Mouse (Mus musculus): ENCODE data around the gene Cngb1.

Cngb1 gene

DNA sequence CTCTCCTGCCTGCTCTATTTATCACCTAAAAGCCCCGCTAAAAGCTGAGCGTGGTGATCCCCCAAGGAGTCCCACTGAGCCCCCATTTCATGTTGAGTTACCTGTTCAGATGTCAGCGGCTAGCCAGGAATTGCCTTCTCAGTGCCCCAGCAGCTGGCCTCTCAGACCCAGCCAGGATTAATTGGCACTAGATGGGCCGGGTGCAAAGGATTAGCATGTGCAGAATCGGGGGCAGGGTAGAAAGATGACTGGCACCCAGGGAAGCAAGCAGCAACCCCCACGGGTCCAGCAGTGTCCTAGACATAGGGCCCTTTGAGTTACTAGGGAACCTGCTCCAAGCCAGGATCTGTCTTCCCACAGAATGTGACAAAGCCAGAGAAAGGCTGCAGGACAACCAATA is at the start of gene Cngb1:
Gene Cngb1 (minus strand): TSS at position 155 of the 400 bp plus-strand sequence.
- in situ Hi-C loops (cut with MboI; ENCODE audit: unreplicated experiment in 2 of 2) = loop anchor here (5.0 to 10.0 kb wide), 2 partner anchors 54 to 362 kb away; no protein-coding TSS in a partner anchor

DNA sequence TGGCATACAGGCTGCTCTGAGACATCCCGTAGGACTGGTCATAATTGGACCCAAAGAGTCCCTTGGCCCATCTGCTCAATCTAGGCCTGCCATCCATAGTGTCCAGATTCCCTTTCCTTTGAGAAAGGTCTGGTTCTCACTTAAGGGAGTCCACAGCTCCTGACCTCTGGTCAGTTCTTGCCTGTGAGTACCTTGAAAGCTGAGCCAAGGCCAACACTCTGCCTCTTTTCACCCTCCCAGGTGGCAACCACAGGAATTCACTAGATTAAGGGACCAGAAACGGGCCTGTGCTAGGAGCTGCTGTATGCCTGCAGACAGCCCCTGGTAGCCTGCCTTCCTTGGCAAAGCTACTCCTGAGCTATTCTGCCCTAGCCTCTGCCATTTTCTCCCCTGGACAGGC is 48.2 kb upstream of the Cngb1 start:
- in situ Hi-C loops (cut with MboI; ENCODE audit: unreplicated experiment in 2 of 2) = loop anchor here in 1 of 2 experiments (10.0 kb wide), 1 partner anchor 340 kb away; no protein-coding TSS in a partner anchor

DNA sequence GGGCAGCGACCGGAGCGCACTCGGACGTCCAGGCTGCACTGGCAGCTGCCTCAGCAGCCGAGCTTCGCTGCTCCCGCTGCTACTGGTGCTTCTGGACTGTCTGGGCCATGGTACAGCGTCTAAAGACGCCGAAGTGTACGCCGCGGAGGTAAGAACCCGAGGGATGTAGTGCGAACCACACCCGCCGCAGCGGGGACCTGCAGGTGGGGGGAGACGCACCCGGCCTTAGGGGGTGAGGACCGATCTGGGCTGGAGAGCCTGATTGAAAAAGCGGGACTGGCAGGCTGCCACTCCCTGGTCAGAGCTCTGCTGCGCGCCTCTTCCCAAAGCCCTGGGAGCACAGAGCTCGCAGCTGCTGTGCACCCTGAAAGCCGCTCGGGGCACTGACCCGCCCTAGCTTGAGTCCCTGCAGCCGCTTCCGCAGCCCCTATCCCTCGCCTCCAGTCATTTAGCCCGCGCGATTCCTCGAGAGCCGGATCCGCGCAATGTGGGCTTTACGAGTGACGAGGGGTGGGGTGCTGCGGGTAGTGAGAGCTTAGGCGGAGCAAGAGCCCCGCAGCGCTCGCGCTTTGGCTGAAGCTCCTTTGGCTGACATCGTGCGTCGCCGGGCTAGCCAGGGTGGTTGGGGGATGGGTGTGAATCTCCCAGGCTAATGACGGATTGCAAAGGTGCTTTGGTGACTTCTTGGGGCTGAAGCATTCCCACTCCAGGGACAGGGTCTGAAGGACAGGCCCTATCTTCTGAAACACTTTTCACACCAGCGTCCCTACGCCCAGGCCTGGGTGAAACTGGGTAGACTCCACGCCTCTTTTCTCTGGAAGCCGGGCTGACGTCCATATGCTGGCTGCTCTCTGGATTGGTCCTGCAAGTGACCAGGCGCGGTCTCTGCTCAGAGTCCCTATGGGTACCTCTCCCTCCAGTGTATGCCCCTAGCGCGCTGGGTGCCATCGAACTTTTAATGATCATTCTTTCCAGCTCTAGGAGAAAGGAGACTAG is 46.8 kb upstream of the Cngb1 start:
- in situ Hi-C loops (cut with MboI; ENCODE audit: unreplicated experiment in 2 of 2) = loop anchor here in 1 of 2 experiments (10.0 kb wide), 1 partner anchor 342 kb away; no protein-coding TSS in a partner anchor

DNA sequence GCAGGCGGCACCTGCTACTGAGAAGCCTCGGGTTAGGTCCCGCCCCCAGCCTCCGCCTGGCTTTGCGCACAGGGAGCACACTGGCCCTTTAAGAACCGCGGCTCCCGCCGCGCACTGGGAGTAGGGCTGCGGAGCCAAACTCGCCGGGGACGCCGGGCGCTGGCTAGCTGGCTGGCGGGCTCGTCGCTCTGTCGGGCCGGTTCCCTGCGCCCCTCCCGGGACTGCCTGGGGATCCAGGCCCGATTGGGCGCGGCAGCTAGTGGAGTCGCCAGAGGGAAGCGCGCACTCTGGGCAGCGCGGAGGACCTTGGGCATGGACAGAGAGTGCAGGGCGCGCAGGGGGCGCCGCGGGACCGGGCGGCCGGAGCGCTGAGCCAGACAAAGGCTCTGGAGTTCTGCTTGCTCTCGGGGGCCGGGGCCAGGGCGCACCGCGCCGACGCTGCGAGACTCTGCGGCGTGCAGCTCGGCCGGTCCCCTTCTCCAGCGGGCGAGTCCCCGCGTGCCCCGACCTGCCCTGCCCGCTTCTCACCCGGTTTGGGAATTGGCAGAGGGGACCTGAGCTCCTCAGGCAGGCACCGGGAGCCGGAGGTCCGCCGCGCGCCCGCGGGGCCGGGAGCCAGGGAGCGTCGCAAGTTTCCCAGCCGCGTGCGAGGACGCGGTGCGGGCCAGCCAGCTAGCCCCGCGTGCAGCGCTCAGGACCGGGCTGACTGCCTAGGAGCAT is 45.9 kb upstream of the Cngb1 start, which contains the start of gene Mmp15:
Gene Mmp15 (plus strand): TSS at position 118 of the 720 bp plus-strand sequence.
- in situ Hi-C loops (cut with MboI; ENCODE audit: unreplicated experiment in 2 of 2) = loop anchor here in 1 of 2 experiments (10.0 kb wide), 1 partner anchor 342 kb away; no protein-coding TSS in a partner anchor

DNA sequence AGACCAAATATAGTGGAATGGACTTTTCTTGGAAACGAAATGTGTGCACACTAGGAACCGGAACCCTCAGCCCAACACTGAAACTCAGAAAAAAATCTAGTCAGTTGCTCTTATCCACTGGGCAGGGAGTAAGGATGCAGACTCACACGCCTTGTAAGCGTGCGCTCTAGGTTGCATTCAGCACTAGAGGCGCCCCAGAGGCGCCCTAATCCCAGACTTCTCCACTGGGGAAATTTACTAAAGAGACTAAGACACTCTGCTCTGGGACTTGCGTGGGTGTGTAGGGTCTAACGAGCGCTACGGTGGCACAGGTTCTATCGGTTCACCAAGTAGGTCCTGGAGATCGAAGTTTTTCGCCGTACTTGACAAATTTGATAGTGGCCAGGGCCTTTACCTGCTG is 45.1 kb upstream of the Cngb1 start:
- in situ Hi-C loops (cut with MboI; ENCODE audit: unreplicated experiment in 2 of 2) = loop anchor here in 1 of 2 experiments (10.0 kb wide), 1 partner anchor 343 kb away; no protein-coding TSS in a partner anchor

DNA sequence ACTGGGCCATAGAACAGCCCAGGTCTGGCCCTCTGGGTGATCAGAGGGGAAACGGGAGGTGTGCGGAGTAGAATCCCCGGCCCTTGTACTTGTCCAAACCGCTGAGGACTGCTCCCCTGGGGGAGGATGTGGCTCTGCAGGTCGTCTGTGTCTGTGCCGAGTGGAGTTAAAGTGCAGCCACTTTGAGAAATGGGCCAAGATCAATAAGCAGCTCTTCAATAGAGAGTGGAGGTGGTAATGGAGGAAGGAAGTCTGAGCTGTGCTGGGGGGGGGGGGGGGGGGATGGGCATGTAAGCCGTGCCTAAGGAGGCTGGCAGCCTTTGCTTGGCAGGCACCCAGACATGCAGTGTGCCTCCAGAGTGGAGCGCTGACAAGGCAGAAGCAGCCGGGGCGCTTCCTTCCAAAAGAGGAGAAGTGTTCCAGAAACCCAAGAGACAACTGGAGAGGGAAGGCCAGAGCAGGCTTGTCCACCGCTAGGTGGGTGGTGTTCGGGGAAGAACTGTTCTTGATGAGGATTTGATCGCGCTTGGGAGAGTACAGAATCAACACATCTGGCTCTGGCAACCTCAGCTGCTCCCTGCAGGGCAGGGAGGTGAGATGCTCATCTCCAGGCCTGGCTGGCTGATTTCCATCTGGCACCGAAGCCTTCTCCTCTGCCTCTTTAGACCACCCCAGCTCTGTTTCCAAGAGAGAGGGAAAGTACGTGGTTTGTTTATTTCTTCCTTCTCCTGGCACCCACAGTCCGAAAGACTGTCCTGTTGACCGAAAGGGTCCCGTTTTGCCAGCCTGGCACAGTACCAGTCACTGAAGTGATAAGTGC is 42.6 kb upstream of the Cngb1 start:
- in situ Hi-C loops (cut with MboI; ENCODE audit: unreplicated experiment in 2 of 2) = loop anchor here (25.0 kb wide), 2 partner anchors 463 to 488 kb away; partner anchors contain the start of genes Cnot1 (in 1 of the 2) and Sap18b (in 1 of the 2)

DNA sequence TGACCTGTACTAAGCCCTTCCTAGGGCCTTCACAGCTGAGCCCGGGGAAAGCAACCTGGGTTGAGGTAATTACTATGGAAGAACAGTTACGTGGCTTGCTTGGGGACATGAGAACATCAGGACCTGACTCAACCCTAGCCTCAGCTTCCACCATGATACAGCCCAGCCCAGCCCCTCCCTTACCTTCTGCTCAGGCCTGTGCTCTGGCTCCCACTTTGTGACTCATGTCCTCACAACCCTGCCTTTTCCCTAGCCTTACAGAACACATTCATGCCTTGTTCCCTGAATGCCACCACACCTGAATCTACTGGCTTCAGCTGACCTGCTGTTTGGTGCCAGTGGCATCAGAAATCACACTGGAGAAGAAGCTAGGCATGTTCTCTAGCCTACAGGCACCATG is 42.0 kb upstream of the Cngb1 start:
- in situ Hi-C loops (cut with MboI; ENCODE audit: unreplicated experiment in 2 of 2) = loop anchor here (25.0 kb wide), 2 partner anchors 464 to 489 kb away; partner anchors contain the start of genes Cnot1 (in 1 of the 2) and Sap18b (in 1 of the 2)

DNA sequence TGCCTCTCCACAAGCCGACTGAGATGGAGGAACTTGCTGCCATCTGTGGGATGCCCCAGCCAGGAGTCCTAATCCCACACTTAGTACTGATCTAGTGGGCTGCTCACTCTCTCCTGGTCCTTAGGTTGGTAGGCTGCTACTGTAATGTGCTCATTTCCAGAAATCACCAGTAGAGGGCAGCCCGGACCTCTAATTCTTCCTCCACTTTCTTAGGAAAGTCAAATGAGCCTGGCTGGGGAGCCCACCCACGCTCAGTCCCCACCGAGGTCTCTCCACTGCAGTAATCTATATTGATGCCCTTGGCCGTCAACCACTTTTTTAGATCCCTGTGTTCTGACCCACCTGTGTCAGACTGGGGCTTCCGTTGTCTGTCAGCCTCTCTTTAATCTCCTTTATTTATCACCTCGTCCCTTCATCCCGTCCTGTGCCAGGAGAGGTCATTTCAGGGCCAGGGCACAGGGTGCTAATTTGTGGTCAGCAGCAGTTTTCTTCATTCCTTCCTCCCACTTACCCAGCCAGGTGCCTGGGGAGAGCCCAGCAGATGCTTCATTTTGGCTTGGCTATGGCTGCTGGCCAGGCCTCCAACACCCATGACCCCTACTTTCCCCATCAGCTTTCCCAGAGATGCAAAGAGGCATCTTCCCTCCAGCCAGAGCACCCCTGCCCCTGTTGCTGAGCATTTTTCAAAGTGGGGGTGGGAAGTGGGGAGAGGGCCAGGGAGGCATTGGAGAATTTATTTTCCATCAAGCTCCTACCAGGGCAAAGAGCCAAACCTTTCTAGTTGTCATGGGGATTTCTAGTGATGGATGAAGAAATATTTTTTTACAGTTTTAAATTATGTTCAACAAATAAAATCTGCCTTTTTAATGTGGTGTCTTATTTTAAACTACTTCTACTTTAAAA is 40.5 kb upstream of the Cngb1 start:
- in situ Hi-C loops (cut with MboI; ENCODE audit: unreplicated experiment in 2 of 2) = loop anchor here (25.0 kb wide), 2 partner anchors 465 to 490 kb away; partner anchors contain the start of genes Cnot1 (in 1 of the 2) and Sap18b (in 1 of the 2)

DNA sequence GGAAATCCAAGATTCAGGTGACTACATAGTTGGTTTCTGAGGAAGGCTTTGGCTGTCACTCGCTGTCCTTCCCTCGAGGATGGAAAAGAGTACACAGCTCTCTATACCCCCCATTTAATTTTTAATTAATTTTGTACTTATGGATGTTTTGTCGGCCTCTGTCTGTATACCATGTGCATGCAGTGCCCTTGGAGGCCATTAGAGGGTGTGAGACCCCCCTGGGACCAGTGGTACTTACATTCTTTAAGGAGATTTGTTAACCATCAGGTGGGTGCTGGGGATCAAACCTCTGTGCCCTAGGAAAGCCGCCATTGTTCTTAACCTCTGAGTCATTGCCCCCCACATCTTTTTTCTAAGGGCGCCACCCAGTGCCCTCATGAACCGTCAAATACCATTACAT is 38.3 kb upstream of the Cngb1 start:
- in situ Hi-C loops (cut with MboI; ENCODE audit: unreplicated experiment in 2 of 2) = loop anchor here (5.0 to 25.0 kb wide), 3 partner anchors 353 to 493 kb away; partner anchors contain the start of genes Cnot1 (in 1 of the 2) and Sap18b (in 1 of the 2)

DNA sequence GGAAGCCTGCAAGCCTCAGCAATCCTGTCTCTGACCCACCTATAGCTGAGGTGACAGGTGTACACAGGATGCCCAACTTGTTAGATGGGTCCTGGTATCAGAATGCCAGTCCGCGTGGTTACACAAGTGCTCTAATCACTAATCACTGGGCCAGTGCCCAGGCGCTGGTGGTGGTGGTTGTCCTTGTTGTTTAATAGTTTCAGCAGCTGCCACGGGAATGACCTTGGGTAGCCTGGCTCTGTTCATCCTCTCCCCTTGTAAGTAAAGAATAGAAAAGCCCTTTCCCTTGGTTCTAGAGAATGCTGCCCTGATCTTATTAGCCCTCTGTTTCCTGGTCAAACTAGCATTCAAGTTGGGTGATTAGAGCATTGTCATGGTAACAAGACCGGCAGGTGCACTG is 35.3 kb upstream of the Cngb1 start:
- in situ Hi-C loops (cut with MboI; ENCODE audit: unreplicated experiment in 2 of 2) = loop anchor here (5.0 to 25.0 kb wide), 3 partner anchors 356 to 496 kb away; partner anchors contain the start of genes Cnot1 (in 1 of the 2) and Sap18b (in 1 of the 2)

DNA sequence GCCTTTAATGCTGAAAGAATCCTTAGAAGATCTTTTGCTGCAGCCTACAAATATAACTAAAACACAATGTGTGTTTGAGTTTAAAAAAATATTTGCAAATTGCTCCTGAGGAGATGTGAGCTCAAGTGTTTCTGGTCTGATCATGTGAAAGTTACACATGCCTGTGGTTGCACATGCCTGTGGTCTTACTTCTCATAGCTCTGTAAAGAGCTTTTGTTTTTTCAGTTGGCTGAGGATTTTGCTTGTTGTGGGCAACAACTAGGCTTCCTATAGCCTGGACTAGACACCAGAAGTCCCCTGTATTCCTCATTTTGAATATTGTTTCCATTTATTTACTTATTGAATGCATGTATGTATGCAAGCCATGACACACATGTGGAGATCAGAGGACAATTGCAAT is 30.0 kb upstream of the Cngb1 start:
- in situ Hi-C loops (cut with MboI; ENCODE audit: unreplicated experiment in 2 of 2) = loop anchor here (5.0 to 25.0 kb wide), 4 partner anchors 96 to 548 kb away; partner anchors contain the start of genes Cfap20 (in 1 of the 2), Cnot1 (in 1 of the 2), Got2 (in 1 of the 2) and Sap18b (in 1 of the 2)

DNA sequence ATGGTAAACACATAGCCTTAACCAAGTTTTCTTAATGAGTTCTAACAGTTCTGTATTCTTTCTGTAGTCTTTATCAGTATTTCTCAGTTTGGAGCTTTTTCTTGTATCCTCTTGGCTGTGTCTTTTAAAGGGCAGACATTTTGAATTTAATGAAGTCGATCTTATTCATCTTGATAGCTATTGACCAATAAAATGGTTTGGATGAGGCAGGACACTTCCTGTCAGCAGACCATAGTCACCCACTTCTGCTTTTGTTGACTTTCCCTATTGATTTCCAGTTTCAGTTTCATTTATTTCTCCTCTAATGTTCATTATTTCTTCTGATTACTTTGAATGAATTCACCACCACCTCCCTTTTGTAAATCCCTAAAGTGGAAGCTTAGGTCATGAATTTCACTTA is 29.3 kb upstream of the Cngb1 start:
- in situ Hi-C loops (cut with MboI; ENCODE audit: unreplicated experiment in 2 of 2) = loop anchor here (5.0 to 25.0 kb wide), 4 partner anchors 97 to 549 kb away; partner anchors contain the start of genes Cfap20 (in 1 of the 2), Cnot1 (in 1 of the 2), Got2 (in 1 of the 2) and Sap18b (in 1 of the 2)

DNA sequence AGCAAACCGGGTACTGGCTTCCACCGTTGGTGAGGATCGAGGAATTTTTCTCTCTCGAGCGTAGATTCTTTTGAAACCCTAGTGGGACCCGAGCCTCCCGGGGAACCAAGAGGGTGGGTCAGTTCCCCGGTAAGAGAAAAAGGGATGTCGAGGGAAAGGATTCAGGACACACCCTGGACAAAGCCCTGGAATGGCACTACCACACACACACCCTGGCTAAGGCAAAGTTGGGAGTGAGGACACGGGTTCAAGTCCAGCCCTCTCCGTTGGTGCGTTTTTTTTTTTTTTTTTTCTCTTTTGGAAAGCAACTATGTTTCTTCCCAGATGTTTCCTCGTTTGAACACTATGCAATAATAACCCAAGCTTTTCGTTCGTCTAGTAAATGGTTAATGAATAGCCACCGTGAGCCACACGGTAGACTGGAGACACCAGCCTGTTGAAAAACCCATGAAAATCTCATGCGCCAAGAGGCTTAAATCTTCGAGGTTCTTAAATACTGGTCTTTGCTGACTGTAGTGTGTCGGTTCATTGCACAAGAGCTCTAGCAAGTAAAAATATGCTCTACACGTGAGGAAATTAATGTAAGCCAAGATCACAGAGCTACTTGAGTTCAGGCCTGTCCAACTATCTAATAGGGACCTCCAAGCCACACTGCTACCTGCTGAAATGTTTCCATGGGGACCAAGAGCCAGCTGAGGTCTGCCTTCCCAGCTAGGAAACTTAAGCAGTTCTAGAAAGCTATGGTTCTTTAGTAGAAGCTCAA is 26.2 kb upstream of the Cngb1 start:
- in situ Hi-C loops (cut with MboI; ENCODE audit: unreplicated experiment in 2 of 2) = loop anchor here (5.0 to 25.0 kb wide), 4 partner anchors 75 to 552 kb away; partner anchors contain the start of genes Cnot1 (in 1 of the 2), Got2 (in 1 of the 2) and Sap18b (in 1 of the 2)

DNA sequence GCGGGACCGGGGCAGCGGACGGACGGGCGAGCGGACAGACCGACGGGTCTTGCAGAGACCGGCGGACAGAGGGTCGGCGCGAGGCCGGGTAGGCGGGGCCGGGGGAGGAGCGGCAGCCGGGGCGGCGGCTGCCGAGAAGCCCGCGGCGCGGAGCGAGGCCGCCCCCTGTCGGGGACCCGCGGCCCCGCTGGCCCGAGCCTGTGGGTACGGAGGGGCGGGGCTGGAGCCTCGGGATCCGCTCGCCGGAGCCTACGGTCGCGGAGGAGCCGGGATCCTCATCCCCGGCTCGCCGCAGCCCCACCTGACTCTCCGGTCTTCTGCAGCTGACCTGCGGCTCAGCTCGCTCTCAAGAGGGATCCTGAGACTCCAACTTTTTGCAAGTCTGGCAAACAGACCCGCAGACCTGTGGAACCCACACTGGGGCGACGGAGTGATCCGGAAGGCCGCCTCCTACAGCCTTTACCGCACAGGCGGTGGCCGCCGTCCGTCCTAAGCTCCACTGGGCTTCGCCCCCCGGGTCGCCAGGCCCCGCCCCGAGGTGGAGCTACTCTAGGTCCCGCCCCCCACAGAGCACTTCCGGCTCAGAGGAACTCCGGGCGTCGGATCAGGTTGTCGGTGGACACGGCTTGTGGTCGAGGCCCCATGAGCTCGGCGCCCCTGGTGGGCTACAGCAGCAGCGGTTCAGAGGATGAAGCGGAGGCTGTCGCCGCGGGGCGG is 25.5 kb upstream of the Cngb1 start, which contains the start of the genes Zfp319 and Usb1:
Gene Zfp319 (minus strand): TSS at position 231 of the 717 bp plus-strand sequence.
Gene Usb1 (plus strand): TSS at position 565 of the 717 bp plus-strand sequence.
- in situ Hi-C loops (cut with MboI; ENCODE audit: unreplicated experiment in 2 of 2) = loop anchor here (5.0 to 25.0 kb wide), 4 partner anchors 75 to 553 kb away; partner anchors contain the start of genes Cnot1 (in 1 of the 2), Got2 (in 1 of the 2) and Sap18b (in 1 of the 2)

DNA sequence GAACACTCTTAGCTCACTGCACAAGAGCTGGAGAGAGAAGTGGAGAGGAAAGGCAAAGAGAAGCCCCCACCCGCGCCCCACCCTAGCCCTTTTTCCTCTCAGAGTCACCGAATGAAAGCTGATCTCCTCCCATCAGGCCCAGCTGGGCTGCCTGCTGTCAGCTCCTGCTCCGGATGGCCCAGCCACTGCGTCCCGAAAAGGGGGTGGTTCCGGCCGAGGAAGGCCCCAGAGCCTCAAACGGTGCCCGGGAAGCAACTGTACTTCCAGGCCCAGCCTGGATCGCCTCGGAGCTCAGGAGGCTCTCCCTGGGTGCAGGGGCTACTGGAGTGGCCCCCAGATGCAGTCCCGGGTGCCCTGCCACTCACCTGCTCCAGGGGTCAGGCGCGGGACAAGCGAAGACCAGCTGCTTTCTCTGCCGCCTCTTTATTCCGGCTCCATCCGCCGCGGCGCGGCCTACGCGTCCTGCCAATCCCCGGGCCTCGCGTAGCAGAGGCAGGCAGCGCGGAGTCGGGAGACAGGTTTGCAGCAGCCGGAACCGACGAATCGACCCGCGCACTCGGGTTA is 24.9 kb upstream of the Cngb1 start:
- in situ Hi-C loops (cut with MboI; ENCODE audit: unreplicated experiment in 2 of 2) = loop anchor here (5.0 to 25.0 kb wide), 4 partner anchors 74 to 554 kb away; partner anchors contain the start of genes Cnot1 (in 1 of the 2), Got2 (in 1 of the 2) and Sap18b (in 1 of the 2)

All from v-Abl transformed pro-B cells (cell line).